Mouse (Mus musculus) frontal cortex, postnatal 25 days (tissue): ENCODE results near the gene Hectd4.
"Not testable (repeated sequence)": the region's sequence is repeated elsewhere in the genome, so short reads cannot be mapped to it uniquely, and the experiment has no call there.

Experiments used
- DNase-seq, 2 experiments: peaks; one replicate each; pipeline ENCODE4 v3.0.0; 2022; ENCODE audit warnings: low spot score in 2 of 2

Gene Hectd4

DNA sequence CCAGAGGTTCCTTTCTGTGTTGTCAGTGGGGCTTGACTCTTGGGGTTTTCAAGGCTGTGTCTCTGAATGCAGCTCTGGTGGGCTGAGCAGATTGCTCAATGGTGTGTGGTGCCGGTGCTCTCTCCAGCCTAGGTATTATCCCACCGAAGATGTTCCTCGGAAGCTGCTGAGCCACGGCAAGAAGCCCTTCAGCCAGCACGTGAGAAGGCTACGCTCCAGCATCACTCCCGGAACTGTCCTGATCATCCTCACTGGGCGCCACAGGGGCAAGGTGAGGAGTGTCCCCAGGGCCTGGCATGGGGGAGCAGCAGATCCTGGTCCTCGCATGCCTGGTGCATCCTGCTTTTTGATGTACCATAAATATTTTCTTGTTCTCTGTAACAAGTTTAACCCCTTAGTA, 13.5 kb upstream of the Hectd4 start:
- no peak for DNase-seq

DNA sequence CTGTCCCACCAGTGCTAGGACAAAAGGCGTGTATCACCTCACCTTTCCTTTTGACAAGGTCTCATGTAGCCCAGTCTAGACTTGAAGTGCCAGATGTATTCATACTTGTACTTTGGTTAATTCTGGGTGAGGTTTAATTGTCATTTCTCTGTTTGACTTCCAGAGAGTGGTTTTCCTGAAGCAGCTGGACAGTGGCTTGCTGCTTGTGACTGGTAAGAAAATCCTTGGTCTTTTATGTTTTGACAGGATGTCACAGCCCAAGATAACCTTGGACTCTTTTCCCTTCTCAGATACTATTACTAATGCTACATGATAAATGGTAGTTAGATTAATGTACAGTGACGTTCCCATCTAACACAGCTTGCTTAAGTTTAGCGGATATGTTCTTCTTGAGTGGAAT, 13.0 kb upstream of the Hectd4 start:
- DNase-seq, result no peak

- no peak for DNase-seq
Observed at GRCm38 (mm10) chr5:121209755-121210600, 10.0 kb upstream of the Hectd4 start.

DNA sequence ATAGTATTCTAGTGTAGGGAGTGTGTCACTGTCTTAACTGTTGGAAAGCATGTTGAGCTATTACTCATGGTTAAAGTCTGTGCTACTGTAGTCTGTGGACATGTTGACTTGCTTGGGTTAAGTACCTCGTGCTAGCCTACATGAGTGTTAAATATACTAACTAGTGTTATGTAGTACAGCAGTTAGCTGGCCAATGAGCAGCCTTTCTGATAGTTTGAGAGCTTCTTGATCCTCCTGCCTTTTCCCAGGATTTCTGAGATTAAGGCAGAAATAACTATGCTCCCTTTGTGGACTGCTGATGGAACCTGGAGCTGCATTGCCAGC, 9.5 kb upstream of the Hectd4 start:
- no peak for DNase-seq

DNA sequence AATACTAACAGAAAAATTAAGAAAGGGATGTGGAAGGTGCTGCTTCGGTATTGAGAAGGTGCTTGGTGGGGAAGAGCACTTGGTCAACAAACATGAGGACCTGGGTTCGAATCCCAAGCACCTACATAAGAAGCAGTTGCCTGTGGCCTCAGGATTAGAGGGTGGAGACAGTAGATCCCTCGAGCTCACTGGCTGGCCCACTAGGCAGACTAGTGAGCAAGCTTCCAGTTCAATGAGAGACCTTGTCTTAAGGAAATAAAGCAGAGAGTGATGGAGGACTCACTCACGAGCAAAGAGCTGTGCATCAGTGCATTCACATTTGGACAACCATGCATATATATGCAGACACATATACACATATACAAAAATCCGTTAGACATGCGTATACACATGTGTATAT, 7.9 kb upstream of the Hectd4 start:
- DNase-seq, result no peak

GRCm38 (mm10) chr5:121214707-121215106, 5.3 kb upstream of the Hectd4 start:
- no peak for DNase-seq

- peak; percentile 67 to 75 for DNase-seq
Observed at GRCm38 (mm10) chr5:121215380-121216125, 4.5 kb upstream of the Hectd4 start.

- no peak for DNase-seq
Observed at GRCm38 (mm10) chr5:121216126-121216446, 3.9 kb upstream of the Hectd4 start.

DNA sequence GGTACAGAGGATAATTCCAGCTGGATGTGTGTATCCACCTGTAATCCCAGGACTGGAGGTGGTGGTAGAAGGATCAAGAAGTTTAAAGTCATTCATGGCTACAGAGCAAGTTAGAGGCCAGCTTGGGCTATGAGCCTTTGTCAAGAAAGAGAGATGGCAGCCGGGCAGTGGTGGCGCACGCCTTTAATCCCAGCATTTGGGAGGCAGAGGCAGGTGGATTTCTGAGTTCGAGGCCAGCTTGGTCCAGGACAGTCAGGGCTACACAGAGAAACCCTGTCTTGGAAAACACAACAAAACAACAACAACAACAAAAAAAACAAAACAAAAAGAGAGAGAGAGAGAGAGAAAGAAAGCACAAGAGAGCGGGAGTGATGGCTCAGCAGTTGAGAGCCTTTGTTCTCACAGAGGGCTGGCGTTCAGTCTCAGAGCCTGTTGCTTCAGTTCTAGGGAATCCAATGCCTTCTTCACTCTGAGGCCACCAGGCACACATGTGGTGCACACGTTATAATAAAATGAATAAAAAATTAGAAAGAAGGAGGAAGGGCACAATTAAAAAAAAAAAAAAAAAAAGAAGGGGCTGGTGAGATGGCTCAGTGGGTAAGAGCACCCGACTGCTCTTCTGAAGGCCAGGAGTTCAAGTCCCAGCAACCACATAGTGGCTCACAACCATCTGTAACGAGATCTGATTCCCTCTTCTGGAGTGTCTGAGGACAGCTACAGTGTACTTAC, 3.3 kb upstream of the Hectd4 start:
- not testable (repeated sequence) for DNase-seq

GRCm38 (mm10) chr5:121217313-121217634, 2.7 kb upstream of the Hectd4 start:
- DNase-seq, result no peak

DNA sequence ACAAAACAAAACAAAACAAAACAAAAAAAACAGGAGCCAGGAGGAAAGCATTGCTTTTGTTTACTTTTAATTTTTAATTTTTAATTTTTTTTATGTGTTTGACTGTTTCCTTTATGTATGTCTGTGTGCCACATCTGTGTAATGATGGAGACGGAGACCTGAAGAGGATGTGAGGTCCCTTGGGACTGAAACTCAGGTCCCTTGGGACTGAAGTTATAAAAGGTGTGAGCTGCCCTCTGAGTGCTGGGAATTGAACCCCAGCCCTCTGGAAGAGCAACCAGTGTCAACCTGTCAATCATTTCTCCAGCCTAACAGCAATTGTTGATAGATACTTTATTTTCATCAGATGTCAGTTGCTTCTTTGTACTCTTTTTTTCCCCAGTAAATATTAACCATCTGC, 829 bp upstream of the Hectd4 start:
- DNase-seq, result no peak

DNA sequence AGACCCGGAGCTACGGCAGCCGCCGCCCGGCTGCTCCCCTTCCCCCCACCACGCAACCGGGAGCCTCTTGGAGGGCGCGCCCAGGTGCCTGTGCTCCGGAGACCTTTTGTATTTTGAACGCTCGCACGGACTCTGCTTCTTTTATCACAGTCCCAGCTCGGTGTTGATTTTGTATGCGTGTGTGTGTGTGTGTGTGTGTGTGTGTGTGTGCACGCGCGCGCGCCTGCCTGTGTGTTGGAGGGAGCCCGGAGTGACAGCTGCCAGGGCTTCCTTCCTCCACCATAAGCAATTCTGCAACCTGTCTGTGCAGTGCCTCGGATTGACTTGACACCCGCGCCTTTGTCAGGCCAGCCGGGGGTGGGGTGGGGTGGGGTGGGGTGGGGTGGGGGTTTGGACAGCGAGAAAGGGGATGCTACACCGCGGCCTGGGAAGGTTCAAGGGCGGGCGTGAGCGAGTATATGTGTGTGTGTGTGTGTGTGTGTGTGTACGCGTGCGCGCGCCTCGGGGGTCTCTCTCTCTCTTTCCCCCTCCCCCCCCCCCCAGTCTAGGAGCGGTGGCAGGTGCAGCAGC, 798 bp downstream of the Hectd4 start:
- DNase-seq, result no peak

DNA sequence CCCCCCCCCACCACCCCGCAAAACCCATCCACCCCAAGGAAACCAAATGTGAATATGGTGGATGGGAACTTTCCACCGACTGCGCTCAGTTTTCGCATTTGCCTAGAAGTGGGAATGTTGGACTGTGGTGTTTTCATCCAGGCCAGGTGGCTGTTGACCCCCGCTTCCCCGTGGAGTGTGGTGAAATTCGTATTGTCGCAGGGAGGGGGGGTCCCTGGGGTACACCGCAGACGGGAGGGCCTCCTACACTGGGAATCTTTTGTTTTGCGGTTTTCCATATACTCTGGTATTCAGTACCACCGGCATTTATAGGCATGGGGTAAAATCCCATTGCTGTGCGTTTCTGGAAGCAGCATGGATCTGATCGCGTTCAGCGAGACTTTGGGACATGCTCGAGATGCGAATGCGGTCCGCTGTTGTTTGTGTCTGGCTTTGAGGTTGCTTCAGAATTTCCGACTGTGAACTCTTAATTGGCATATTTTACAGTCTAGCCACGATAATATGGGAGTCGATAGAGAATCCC, 1.4 kb downstream of the Hectd4 start:
- no peak for DNase-seq

DNA sequence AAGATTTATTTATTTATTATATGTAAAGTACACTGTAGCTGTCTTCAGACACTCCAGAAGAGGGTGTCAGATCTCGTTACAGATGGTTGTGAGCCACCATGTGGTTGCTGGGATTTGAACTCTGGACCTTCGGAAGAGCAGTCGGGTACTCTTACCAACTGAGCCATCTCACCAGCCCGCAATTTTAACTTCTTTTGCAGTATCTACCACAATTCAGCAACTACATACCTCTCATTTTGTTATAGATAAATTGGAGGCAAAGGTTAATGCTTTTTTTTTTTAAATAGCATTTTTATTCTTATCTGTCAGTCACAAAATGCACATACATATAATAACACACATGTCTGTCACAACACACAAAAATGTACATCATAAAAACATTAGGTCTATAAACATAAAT, 4.0 kb downstream of the Hectd4 start:
- DNase-seq, result not testable (repeated sequence)

- no peak for DNase-seq
Observed at GRCm38 (mm10) chr5:121224856-121225255, 4.8 kb downstream of the Hectd4 start.

DNA sequence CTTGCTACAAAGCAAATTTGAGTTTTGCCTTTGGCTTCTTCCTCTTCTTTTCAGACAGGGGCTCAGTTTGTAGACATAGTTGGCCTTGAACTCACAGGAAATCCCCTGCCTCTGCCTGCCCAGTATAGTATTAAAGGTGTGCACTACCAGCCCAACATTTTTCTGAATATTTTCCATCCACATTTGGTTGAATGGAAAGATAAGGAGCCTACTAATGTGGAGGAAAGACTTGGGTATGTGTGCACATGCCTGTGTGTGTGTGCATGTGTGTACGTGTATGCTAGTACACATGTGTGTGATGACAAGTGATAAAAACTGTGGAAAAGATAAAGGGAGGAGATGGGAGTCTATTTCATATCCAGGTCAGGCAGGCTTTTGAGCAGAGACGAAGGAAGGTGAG, 5.8 kb downstream of the Hectd4 start:
- no peak for DNase-seq

GRCm38 (mm10) chr5:121226406-121226805, 6.4 kb downstream of the Hectd4 start:
- DNase-seq, result no peak

GRCm38 (mm10) chr5:121226845-121227244, 6.8 kb downstream of the Hectd4 start:
- no peak for DNase-seq

DNA sequence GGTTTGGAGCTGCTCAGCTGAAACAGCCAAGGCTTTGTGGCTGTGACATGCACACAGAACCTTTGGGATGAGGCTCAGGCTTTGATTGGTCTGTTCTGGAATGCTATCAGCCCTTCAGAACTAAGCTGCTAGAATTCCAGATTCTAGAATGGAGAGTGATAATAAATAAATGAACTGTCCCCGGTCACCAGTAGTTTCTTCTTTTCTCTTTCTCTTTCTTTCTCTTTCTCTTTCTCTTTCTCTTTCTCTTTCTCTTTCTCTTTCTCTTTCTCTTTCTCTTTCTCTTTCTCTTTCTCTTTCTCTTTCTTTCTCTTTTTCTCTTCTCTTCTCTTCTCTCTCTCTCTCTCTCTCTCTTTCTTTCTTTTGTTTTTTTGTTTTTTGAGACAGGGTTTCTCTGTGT, 7.3 kb downstream of the Hectd4 start:
- DNase-seq, result not testable (repeated sequence)

DNA sequence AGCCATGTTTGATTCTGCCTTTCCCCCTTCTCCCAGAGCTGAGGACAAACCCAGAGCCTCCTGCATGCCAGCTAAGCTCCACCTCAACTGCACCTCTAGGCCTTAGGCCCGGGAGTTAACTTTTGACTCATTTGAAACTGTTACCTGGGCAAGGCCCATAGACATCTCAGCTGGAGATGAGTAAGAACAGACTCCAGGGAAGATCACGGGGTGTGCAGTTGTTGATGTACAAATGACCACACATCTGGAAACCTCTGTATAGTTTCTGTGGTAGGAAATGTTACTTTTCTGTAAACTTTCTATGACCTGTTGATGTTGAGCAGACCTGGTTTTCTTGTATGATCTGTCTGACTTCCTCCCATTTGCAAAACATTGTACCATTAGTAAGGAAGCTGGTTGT, 9.2 kb downstream of the Hectd4 start:
- no peak for DNase-seq

GRCm38 (mm10) chr5:121230811-121231210, 10.8 kb downstream of the Hectd4 start:
- no peak for DNase-seq

DNA sequence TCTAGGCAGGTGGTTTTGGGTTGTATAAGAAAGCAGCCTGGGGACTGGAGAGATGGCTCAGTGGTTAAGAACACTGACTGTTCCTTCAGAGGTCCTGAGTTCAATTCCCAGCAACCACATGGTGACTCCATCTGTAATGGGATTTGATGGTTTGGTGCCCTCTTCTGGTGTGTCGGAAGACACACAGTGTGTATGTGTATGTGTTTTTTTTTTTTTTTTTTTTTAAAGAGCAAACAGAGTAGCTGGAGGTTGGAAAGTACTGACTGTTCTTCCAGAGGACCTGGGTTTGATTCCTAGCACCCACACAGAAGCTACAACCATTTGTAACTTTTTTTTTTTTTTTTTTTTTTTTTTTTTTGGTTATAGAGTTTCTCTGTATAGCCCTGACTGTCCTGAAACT, 12.8 kb downstream of the Hectd4 start:
- DNase-seq, result no peak
